Comparison of ENCODE assay signal across 16 mouse cellular contexts in the genomic region with DNA sequence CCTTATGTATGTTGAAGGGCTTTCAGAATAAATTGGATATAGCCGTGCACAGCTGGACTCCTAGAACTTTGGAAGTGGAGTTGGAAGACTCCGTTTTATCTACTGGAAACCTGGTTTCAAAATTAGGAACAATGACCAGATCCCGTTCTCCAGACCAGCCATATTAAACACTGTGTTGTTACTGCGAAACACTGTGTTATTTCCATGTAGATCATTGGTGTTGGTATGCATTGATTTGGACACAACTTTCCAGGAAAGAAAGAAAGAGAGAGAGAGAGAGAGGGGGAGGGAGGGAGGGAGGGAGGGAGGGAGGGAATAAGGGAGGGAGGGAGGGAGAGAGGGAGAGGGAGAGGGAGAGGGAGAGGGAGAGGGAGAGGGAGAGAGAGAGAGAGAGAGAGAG. TPM values are rescaled to one million over a fixed set of nuclear protein-coding genes. Genes with fewer than 3 reads are reported as not detected.
DNase-seq lines count a peak whose midpoint lies in the region.
"Had no signal": no experiment of that assay in that cellular context is flagged by ENCODE, and none has a peak within 500 bp of the region (broad histone marks: within the 10 kb centered on the region; RNA-seq: fewer than 3 reads in every experiment).

No protein-coding gene starts in this region.

- no peaks in the 10 kb centered on the region for H3K36me3 ChIP-seq in midbrain, embryonic 10.5 days
- H3K36me3 ChIP-seq: G1E; liver, embryonic 12.5 days had no signal

- H3K4me3 ChIP-seq in midbrain, embryonic 10.5 days = peak overlapping the region; percentile 30
- H3K4me3 ChIP-seq: liver, embryonic 12.5 days had no signal

- peaks cover 30% of the 10 kb centered on the region for H3K4me1 ChIP-seq in midbrain, embryonic 10.5 days

- DNase-seq in heart, adult 11 months = peak; percentile 49
- DNase-seq in heart, adult 8-10 months (ENCODE audit: low spot score) = no peak
- DNase-seq in retina, postnatal 1 day = peak; percentile 8
- no peak for DNase-seq in retina, embryonic 14.5 days (ENCODE audit: low spot score)
- no peak for DNase-seq in midbrain, embryonic 10.5 days (ENCODE audit: low spot score)
- no peak for DNase-seq in cerebellum, postnatal 14 days
- no peak for DNase-seq in B cell, adult 2 months
- DNase-seq in adrenal gland, adult 2 months = no peak
- DNase-seq: adrenal gland, postnatal 25 days; cerebellum, postnatal 10 days; kidney, adult 8-10 months; lung, postnatal 14 days; right cerebral cortex, postnatal 4 days; thymus, adult 2 months had no signal

- 53% methylated on average over 4 of the region's 4 CpGs for whole genome bisulfite sequencing in midbrain, embryonic 10.5 days

- H3K9me3 ChIP-seq in midbrain, embryonic 10.5 days (replicated peaks) = no peaks in the 10 kb centered on the region
- H3K9me3 ChIP-seq: G1E; liver, embryonic 12.5 days had no signal

- H3K27ac ChIP-seq in midbrain, embryonic 10.5 days (replicated peaks) = peak overlapping the region; percentile 80
- H3K27ac ChIP-seq: liver, embryonic 12.5 days had no signal

- H3K27me3 ChIP-seq in midbrain, embryonic 10.5 days (ENCODE audit: low read depth, poor library complexity, severe bottlenecking) = 0 out of 2 replicates have a peak, but pooled peaks cover 4% of the 10 kb centered on the region
- H3K27me3 ChIP-seq: liver, embryonic 12.5 days had no signal

RNA-seq across cellular contexts. Expression of a gene that starts 7.1 kb away (rescaled TPM):
- 10 to 100 TPM; 40.5 to 44.6 (median 42.2) TPM for total RNA-seq in heart, adult 8-10 months (2022)
- 155 and 165 TPM in 2 replicates for polyA plus RNA-seq in midbrain, embryonic 10.5 days (2016; fragmentation: Nextera tagmentation; extraction: Ambion mirVana)
- total RNA-seq in adrenal gland, adult 2 months (2021) = 10 to 100 TPM; 46.9 to 70.1 TPM
- polyA plus RNA-seq in adrenal gland, adult 2 months (2012; rRNA removed) = 1.2 and 1.4 TPM in 2 replicates

Comparison
In these comparisons a context has a peak if more than half of its experiments do, and no peak if none do; other contexts are left out.
1. DNase-seq: peak in heart, adult 11 months (single experiment) and retina, postnatal 1 day (single experiment); none in heart, adult 8-10 months (single experiment), retina, embryonic 14.5 days (single experiment), midbrain, embryonic 10.5 days (single experiment), cerebellum, postnatal 14 days (0 of 2), B cell, adult 2 months (0 of 2) and adrenal gland, adult 2 months (single experiment).